Mouse (Mus musculus) heart, adult 11 months (tissue): ENCODE results near the gene Heatr5b.
"Not testable (repeated sequence)": the region's sequence is repeated elsewhere in the genome, so short reads cannot be mapped to it uniquely, and the experiment has no call there.

Experiments
- DNase-seq: peaks from one replicate; pipeline ENCODE4 v3.0.0; 2022

Heatr5b gene

GRCm38 (mm10) chr17:78834856-78835835 lies at the start of gene Heatr5b, which contains the start of gene Gpatch11:
Gene Heatr5b, minus strand, starts transcription at chr17:78835364.
Gene Gpatch11, plus strand, starts transcription at chr17:78835567.
- DNase-seq, result peak; percentile 100

GRCm38 (mm10) chr17:78883291-78883690 lies 48.1 kb upstream of the Heatr5b start:
- DNase-seq, result peak; percentile 85

GRCm38 (mm10) chr17:78882401-78883112 lies 47.4 kb upstream of the Heatr5b start, which contains the start of gene Eif2ak2:
Gene Eif2ak2, minus strand, starts transcription at chr17:78882573.
- peak; percentile 99 for DNase-seq

DNA sequence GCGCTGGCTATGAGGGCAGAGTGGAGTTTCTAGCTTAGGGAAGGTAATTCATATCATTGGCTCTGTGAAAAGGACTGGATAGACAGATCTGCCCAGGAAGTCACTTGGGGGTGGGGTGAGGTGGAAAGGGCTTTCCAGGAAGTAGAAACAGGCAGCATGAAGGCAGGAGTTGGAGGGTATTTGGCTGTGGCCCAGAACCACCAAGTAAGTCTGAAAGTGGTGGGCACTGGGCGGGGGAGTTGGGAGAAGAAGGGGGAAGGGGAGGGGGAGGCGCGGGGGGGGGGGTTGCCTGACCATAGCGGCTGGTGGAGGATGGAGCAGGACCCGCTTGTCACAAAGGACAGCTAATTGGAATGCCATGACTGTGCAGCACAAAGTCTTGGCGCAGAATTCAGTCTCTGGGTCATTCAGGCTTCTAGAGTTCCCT lies 46.7 kb upstream of the Heatr5b start:
- peak; percentile 88 for DNase-seq

- no peak for DNase-seq
These were observed 38.7 kb upstream of the Heatr5b start for GRCm38 (mm10) chr17:78873886-78874285.

DNA sequence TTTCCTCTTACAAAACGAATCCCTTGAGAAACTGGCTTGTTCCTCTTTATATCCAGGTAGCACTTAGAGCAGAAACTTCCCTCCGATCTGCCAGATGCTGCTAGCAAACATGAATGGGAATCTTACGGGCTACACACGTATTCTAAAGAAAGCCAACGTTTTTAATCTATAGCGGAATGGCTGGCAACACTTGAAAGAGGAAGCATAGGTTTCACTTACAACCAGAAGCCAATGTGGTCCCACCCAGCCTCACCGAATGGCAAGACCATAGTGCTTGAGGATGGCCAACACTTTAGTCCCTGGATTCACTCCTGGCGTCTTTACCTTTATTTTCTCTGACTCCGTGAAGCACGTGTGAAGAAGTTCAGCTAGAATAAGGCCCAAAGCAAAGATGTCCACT lies 21.1 kb upstream of the Heatr5b start:
- DNase-seq, result peak; percentile 2

DNA sequence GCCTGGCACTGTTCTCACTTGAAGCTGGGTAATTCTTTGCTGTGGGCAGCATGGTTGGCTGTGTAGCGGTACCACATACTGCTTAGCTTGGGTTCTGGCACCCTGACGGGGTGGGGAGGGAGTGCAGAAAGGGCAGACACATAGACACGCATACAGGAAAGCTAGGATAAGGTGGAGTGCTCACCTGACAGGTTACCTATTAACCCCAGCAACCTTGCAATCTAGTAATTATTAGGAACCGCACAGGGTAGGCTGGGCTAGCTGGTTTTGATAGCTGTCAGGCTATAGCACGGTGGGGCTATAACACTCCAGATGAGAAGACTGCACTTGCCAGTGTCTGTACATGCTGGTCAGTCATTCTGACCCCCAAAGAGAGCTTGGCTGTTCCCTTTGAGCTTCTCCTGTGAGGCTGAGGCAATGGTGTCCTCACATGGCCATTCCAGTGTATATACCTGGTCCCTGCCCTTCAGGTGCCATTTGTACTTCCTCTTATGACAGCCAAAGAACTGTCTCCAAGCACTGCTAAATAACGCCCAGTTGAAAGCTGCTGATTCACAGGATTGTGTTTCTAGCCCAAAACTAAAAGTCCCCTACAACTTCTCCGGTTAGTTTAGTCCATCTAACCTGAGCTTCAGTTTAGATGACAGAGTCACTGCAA lies 7.2 kb upstream of the Heatr5b start:
- DNase-seq, result no peak

- DNase-seq, result no peak
These were observed 892 bp upstream of the Heatr5b start for GRCm38 (mm10) chr17:78836056-78836455.

DNA sequence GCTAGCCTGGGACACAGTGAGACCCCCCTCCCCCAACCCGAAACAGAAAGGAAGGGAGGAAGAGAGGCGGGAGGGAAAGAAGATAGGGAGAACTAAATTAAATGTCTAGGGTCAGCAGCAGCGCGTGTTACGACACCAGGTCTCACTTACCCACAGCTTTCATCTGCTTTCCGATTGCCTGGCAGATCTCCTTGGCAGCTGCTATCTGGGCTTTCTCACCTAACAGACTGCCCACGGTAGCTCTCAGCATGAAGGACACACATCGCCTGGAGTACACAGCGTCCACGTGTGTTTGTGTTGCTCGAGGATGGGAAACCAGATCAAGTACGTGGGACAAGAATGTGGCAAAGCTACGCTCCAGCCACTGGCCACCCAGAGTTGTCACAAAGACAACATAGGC lies 10.8 kb downstream of the Heatr5b start:
- DNase-seq, result peak; percentile 74

- DNase-seq, result no peak
These were observed 25.6 kb downstream of the Heatr5b start for GRCm38 (mm10) chr17:78809582-78809981.

DNA sequence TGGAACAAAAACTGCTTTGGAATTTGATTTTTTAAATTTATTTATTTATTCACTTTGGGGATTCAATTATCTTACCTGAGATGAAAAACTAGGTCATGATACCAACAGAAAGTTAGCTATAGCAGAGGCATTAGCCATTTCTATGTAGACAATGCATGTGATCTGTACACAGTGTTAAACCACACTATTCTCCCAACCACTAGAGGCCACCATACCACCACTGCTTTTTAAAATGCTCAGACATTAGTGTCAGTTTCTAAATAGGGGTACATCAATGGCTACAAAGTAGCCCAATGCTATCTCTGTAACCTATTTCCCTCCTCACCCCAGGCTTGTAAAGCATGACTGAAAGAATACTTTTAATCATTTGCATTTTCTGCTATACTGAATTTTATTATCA lies 26.1 kb downstream of the Heatr5b start:
- no peak for DNase-seq

GRCm38 (mm10) chr17:78797222-78797621 lies 37.9 kb downstream of the Heatr5b start:
- no peak for DNase-seq

- DNase-seq, result no peak
These were observed 40.8 kb downstream of the Heatr5b start for GRCm38 (mm10) chr17:78794390-78794789.

DNA sequence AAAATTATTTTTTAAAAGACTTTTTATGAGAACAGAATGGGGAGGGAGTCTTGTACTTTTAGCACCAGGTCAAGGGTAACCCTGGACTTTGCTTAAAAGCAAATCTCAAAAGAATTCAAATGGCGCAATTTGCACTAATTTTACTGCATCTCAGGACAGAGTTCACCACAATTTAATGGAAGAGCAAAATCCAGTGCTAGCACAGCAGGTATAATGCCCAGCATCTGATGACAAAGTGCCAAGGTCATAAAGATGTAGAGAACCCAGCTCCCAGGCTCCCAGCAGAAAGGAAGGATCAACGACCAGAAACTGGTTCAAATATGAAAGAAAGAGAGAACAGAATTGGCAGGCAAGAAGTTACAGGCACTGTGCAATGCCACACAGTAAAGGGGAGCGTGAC lies 43.0 kb downstream of the Heatr5b start:
- DNase-seq, result peak; percentile 56

DNA sequence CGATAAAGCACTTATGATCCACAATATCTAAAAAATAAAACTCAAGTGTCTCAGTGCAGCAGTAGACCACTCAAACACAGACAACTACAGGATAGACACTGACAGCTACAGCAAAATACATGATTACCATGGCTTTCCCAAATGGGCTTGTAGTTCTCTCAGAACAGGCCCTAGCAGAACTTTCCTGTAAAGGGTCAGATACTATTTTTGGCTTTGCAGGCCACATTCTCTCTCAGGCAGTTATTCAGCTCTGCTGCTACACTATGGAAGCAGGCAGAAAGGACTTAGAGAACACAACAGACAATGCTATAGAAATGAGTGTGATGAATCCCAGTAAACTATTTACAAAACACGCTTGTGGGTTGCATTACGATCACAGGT lies 43.5 kb downstream of the Heatr5b start:
- peak; percentile 80 for DNase-seq

GRCm38 (mm10) chr17:78791068-78791689 lies 44.0 kb downstream of the Heatr5b start:
- DNase-seq, result peak; percentile 93

DNA sequence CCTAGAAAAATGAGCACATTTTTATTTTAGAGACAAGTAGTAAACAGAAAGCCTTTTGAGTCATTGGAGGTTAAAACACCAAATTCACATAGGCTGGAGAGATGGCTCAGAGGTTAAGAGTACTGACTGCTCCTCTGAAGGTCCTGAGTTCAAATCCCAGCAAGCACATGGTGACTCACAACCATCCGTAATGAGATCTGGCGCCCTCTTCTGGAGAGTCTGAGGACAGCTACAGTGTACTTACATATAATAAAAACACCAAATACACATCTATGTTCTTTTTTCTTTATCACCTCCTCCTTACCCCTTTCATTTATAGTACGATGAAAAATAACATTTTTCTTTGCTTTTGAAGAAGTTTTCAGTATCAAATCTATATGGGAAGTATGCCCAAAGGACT lies 46.9 kb downstream of the Heatr5b start:
- DNase-seq, result not testable (repeated sequence)

DNA sequence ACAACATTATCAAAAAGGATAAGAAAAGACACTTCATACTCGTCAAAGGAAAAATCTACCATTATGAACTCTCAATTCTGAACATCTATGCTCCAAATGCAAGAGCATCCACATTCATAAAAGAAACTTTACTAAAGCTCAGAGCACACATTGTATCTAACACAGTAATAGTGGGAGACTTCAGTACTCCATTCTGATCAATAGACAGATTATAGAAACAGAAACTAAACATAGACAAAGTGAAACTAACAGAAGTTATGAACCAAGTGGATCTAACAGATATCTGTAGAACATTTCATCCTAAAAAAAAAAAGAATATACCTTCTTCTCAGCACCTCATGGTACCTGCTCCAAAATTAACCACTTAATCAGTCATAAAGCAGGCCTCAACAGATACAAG lies 56.4 kb downstream of the Heatr5b start:
- no peak for DNase-seq

DNA sequence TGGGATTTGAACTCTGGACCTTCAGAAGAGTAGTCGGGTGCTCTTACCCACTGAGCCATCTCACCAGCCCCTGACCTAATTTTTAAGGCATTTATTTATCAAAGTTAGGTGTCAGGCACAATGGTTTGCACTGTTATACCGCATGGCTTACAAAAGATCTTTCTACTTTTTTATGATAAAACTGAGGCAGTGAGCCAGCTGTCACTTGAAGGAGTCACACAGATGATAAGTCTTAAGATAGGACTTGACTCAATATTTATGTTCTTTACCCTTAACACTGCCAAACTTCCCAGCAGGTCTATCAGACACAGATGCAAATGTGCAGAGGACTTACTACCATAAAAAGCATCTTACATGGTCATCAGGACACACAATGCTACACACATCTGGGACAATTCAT lies 62.8 kb downstream of the Heatr5b start:
- peak; percentile 37 for DNase-seq

GRCm38 (mm10) chr17:78770932-78771331 lies 64.2 kb downstream of the Heatr5b start:
- DNase-seq, result peak; percentile 24

GRCm38 (mm10) chr17:78769341-78769740 lies 65.8 kb downstream of the Heatr5b start:
- peak; percentile 88 for DNase-seq

- DNase-seq, result no peak
These were observed 66.2 kb downstream of the Heatr5b start for GRCm38 (mm10) chr17:78768937-78769336.

DNA sequence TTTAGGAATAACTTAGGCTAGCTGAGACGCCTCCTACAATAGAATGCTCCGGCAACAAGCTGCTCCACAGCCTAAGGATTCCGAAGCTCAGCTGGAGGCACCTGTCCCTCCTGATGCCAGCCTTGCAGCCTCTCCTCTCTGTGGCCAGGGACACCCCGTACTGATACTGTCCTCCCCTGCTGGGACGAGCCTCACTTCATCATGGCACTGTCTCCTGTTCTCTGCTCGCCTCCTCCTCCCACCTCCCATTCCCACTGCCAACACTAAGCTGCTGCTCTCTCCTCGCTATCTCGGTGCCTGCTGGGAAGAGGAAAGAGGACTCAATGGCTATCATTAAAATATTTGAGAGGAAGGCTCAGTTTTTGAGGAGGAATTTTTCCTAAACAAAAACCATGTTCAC lies 67.6 kb downstream of the Heatr5b start:
- DNase-seq, result peak; percentile 88
